Mouse (Mus musculus): ENCODE results near the gene P4hb.
"Not testable (repeated sequence)": the region's sequence is repeated elsewhere in the genome, so short reads cannot be mapped to it uniquely, and the experiment has no call there.

P4hb gene

DNA sequence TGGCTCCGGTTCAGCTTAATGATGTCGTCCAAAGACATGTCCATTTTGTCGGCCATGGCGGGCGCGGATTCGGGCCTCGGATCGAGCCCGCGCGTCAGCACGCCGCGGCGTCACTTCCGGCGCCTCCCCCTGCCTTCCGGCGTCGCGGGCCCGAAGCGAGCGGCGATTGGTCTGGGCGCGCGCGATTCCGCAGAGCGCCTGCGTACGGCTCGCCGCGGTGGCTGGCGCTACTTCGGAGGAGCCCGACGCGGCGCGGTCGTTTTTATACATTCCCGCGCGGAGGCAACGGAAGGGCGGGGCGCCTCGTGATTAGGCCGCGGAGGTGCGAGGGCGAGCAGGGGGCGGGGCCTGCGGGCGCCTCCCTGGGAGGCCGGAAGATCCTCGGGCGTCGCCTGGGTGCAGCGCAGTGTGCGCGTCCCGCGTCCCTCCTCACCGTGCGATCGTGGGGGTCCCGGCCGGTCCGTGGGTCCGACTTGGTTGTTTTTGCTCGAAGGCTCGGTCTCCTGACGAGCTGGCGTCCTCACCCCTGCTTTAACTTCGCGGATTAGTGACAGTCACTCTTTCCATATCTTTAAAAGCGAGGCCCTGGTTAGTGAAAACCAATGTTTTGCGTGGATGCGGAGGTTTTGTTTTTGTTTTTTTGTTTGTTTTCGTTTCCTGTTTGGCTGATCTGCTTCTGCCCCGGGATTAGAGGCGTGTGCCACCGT lies 25.4 kb upstream of the P4hb start, which contains the start of the genes Alyref and Anapc11:
Gene Alyref, minus strand, starts transcription at position 83 of the 707 bp plus-strand sequence.
Gene Anapc11, plus strand, starts transcription at position 139 of the 707 bp plus-strand sequence.
- DNase-seq (ENCODE audit: low spot score), result peak; percentile 74

DNA sequence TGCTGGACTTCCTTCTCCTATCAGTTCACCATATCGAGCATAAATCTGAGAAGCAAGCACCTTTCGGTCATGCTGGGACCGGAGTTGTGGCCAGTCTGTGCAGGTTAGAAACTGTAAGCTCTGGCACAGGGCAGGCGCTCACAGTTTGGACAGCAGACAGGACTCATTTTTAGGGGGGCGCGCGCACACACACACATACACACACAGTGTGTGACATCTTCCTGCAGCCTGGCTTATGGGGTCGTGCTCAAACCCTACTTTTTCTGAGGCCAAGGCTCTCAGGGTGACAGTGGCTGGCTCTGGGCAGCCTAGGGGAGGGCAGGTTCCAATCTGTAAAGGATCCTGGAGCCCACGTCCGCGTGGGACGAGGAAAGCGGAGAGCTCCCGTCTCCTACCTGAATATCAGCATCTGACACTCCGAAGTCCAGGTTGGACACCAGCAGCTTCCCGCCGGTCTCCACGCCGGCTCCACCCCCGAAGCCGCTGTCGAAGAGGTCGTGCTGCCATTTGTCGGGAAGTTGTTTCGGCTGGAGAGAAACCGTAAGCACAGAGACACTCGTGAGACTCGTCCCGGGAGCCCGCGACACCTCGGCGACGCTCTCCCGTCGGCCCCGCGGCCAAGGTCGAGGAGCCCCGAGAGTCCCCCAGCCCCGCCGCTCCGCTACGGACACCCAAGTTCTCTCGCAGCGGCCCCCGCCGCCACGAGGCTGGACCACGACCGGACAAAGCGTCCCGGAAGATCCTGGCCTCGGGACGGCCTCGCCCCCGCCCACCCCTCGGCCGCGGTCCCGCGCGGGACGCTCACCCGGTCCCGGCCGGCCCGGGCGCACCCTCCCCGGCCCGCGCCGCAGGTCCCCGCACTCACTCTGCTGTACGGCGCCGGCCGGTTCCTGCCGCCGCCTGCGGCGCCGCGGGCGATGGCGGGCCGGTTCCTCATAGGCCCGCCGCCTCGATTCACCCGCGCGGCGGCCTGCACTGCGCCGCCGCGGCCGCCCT lies 24.5 kb upstream of the P4hb start:
- DNase-seq (ENCODE audit: low spot score), result no peak

DNA sequence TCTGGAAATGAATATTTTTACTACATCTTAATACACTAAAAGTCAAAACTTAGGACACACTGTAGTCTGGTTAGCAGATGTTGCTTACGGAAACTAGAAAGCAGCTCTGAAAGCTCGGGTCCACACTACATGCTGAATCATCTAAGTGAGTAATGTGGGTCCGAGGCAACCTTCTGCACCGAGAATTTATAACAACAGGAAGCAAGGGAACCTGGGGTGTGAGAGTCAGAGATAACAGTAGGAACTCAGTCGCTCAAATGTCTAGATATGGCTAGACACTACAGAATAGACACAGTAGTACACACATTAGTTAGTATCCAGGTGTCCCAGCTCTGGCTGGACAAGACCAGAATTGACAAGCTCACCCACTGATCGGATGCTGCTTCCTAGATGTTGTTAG lies 15.5 kb upstream of the P4hb start:
- no peak for DNase-seq (ENCODE audit: low spot score)

DNA sequence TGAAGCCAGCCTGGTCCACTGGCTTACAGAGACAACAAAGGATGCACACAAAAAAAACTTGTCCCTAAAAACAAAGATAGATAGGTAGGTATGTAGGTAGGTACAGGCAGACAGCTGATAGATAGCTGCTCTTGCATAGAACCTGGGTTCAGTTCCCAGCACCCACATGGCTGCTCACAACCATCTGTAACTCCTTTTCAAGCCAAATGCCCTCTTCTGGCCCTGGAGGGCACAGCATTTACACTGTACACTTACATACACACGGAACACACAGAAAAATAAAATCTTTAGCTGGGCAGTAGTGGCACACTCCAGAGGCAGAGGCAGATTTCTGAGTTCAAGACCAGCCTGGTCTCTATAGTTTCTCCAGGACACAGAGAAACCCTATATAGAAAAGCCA lies 10.9 kb upstream of the P4hb start:
- no peak for DNase-seq (ENCODE audit: low spot score)

- DNase-seq (ENCODE audit: low spot score), result not testable (repeated sequence)
Measured at GRCm38 (mm10) chr11:120582982-120583293, 9.9 kb upstream of the P4hb start.

DNA sequence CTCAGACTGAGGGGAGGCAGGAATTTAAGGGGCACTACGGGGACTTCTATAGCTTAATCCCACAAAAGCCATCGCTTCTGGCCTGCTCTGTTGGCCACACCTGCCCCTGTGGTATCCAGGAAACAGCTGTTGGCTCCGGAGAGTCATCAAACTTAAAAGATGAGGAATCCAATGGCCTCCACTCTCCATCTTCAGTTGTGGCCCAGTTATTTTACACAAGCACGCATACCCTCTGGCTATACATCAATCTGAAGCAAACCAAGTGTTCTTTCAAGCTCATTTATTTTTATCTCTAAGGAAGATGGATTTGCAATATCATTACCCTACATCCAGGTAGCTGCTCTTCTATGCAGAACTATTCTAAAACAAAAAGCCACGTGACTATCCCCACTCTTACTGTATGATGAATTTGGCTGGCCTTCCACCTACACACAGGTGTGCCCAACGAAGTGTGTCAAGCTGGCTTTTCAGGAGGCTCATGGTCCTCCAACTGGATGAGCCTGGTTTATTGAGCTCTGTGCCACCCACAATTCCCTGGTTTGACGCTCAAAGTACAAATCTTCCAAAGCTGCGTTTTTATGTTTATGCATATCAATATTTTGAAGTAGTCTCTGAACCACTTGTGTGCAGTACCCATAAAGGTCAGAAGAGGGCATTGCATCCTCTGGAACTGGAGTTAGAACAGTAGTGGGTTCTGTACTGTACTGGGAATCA lies 9.4 kb upstream of the P4hb start:
- no peak for DNase-seq (ENCODE audit: low spot score)

GRCm38 (mm10) chr11:120581490-120582267 lies 8.6 kb upstream of the P4hb start, which contains the start of gene Arhgdia:
Gene Arhgdia (minus strand): TSS chr11:120581624.
- peak; percentile 78 for DNase-seq (ENCODE audit: low spot score)

- no peak for DNase-seq (ENCODE audit: low spot score)
Measured at GRCm38 (mm10) chr11:120580871-120581331, 7.8 kb upstream of the P4hb start.

GRCm38 (mm10) chr11:120580190-120580589 lies 7.1 kb upstream of the P4hb start:
- no peak for DNase-seq (ENCODE audit: low spot score)

GRCm38 (mm10) chr11:120579316-120580107 lies 6.5 kb upstream of the P4hb start:
- DNase-seq (ENCODE audit: low spot score), result peak; percentile 57

DNA sequence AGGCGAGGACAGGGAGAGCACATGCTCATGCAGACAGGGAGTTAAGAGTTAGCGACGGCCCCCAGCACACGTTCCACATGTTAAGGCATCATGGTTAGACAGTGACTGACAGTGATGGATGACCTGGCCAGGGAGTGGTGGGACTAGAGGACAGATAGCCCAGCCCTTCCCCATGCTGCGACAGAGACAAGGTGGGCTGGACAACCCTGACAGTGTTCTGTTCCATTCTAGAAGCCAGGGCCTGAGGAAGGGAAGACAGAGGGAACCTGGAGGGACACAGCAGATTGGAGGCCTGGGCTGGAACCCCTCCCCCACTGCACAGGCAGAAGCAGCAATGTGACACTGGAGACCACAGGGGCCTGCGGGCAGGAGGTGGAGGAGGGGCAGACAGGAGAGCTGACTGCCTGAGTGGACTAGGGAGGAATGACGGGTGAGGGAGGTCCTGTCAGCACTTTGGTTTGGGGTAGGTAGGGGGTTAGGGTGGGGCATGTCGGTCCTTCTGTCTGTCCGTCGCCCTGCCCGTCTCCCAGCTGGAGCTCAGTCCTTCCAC lies 5.7 kb upstream of the P4hb start:
- DNase-seq (ENCODE audit: low spot score), result no peak

DNA sequence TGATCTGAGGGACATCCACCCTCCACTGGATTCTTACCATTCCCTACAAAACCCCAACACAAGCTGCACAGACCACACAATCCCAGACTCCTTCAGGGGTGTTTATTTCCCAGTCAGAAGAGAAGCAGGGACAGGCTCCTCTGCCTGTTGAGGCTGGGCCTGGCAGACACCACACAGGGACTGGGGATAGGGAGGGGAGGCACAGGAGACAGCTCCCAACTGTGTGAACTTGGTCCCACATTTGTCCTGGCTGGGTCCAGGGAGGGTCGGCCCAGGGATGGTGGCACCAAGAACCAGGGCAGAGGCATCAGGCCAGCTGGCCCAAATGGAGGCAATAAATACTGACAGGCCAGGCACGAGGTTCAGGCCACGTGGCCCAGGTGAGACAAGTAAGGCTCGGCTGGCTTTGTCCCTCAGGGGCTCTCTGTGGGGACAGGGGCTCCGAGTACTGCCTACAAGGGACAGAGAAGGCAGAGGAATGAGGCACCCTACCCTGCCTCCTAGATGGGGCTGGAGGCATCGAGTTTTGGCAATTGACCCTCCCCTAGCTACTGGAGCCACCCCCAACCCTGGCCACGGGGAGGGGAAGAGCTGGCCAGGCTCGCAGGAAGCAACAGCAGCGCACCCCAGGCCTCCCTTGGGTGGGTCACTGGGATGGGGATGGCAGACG lies 5.1 kb upstream of the P4hb start:
- DNase-seq (ENCODE audit: low spot score), result no peak

DNA sequence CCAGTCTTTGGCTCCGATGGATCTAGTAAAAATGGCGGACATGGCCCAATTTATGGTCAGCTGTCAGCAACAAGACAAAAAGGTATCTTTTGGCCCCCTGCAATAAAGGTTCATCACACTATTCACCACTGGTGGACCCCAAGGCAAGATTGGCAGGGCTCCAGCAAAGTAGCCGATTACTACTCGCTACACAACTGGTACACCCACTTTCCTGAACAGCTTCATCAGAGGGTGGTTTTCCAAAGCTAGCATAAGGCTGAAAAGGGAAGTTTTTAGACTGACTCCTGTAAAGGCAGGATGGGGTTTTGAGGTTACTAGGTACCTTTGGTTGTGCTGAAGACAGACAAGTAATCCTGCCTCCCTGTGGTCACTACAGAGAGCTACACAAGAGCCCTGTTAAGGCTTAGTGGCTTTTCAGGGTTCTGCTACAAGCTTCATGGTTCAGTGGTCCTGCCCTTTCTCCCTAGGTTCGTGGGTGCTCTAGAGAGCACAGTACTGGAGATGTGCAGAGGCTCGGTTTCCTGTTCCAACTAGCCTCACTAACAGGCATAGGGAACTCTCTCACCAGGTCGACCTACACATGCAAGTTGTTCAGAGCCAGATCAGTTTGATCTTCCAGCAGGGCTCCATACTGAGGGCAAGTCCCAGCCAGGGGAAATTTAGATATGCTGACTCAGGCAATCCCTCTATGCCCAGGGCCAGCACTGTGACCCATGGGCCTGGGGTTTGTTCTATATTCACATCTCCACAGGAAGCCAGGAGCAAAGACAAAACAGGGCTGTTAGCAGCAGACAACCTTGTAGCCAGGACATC lies 4.4 kb upstream of the P4hb start:
- no peak for DNase-seq (ENCODE audit: low spot score)

DNA sequence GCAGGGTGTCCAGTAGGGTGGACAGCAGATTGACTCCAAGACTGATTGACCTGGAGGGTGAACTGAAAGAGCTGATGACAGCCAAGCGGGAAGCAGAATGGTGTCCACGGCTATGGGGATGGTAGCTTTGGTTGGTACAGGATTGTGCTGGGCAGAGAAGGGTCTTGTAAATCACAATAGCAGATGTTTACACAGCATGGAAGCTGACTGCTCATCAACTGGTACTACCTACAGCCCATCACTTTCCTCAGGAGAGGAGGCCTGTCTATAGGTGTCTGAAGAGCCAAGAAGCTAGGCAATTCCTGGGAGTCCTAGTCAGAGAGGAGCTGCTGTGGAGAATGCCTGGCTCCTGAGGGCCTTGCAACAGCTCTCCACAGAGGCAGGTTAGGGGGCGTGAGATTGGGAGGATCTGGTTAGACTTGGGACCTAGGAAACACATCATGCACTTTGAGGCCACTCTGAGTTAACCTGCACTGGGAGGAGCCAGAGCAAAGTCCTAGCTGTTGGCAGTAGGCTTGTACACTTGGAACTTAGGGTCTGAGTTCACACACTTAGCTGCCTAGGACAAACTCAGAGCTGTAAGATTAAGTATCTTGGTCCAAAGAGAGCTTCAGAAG lies 3.4 kb upstream of the P4hb start:
- DNase-seq (ENCODE audit: low spot score), result no peak

- DNase-seq (ENCODE audit: low spot score), result no peak
Measured at GRCm38 (mm10) chr11:120575940-120576339, 2.9 kb upstream of the P4hb start.

- DNase-seq (ENCODE audit: low spot score), result no peak
Measured at GRCm38 (mm10) chr11:120575046-120575445, 2.0 kb upstream of the P4hb start.

- DNase-seq (ENCODE audit: low spot score), result no peak
Measured at GRCm38 (mm10) chr11:120574278-120574600, 1.2 kb upstream of the P4hb start.

DNA sequence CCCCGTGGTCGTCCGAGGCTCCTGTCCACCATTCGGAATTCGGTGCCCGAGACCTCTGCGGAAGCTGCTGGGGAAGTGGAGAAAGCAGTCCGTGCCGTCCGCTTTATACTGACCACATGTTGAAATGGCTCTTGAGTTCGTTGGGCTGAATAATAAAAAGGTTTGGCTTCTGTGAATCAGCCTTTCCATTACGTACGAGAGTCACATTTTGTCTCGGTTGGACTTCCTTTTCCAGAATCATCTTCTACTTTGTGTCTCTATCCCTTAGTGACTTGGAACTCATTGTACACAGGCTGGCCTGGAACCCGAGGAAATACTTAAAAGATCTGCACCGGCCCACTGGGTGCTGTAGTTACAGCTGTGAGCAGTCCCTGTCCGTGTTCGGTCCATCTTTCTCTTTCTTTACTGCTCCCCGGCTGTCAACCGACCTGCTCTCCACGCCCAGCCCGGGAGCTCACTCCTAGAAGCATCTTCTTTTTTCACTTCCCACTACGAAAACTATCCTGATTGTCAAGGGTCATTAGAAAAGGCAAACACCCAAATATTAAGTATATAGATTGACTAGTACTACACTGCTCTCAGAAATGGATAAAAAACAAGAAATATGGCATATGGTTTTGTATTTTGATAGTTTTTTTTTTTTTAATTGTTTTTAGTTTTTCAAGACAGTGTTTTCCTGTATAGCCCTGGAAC lies 678 bp upstream of the P4hb start:
- DNase-seq (ENCODE audit: low spot score), result no peak
